Mouse (Mus musculus): Measurements from ENCODE around the gene Cdkal1.

DNA sequence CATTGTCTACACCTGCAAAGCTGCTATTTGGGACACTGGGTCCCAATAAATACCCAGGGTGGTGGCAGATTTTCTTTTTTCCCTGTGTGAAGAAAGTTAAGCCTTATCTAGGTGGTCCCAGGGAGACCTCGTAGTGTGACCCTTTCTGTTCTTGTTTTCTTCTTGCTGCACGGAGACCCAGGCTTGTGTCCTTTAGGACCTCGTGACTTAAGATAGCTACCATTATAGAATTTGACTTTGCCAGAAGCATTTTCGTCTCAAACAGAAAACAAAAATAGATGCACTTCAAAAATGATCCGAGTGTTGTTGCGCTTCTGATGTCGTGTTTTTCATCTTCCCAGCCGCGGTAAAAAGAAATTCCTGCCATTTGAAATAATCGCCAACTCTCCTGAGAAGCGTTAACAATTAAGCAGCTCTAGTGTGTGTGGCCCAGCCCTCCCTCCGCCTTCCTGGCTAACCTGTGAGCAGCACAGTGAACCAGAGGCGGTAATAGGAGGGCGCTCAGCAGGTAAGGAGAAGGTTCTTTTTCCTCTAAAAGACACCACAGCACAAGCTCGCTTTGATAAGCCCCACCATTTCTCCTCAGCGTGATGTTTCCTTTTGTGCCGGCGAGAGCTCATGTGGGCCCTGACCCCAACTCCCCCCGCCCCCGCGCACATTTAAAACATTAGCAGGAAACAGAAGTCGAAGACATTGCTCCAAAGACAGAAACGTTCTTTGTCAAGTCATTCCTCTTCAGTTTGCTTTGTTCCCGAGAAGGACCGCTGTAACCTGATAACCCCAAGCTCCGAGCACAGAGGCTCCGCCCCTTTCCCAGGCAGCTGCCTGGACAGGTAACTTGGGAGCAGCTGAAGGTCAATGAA is 645.1 kb downstream of the Cdkal1 start:
- TF ChIP-seq POLR2A (IDR thresholded peaks at IDR 0.05; ENCODE audit: low read depth, low read length) (no peak), CTCF (conservative IDR thresholded peaks at IDR 0.05; ENCODE audit: insufficient read depth, insufficient read length, low read depth, low read length) (no peak)
